Mouse (Mus musculus) embryonic facial prominence, embryonic 15.5 days (tissue): ENCODE measurements around the gene Slc24a3. TPM values are rescaled to one million over a fixed set of nuclear protein-coding genes. Genes with fewer than 3 reads are reported as not detected.

Source experiments
- ATAC-seq: fragments of 200-750 bp; cut with Nextera tagmentation; 2 replicates; pipeline ENCODE4 v1.8.0; 2017; ENCODE audit warnings: low read depth, moderate TSS enrichment; ENCODE audit not compliant: insufficient number of reproducible peaks, low FRiP score, low TSS enrichment
- H3K27ac ChIP-seq: fragments of 300-500 bp; sonication (generic); replicated peaks from 2 replicates; pipeline ENCODE4 v1.5.1; 2015; ENCODE audit warnings: mild to moderate bottlenecking, inconsistent platforms
- H3K27me3 ChIP-seq: fragments of 300-500 bp; sonication (generic); 2 replicates; pipeline ENCODE4 v1.6.1; 2015; ENCODE audit warnings: inconsistent platforms
- H3K36me3 ChIP-seq: fragments of 300-500 bp; sonication (generic); 2 replicates; pipeline ENCODE4 v1.6.1; 2015; ENCODE audit warnings: mild to moderate bottlenecking, inconsistent platforms
- H3K4me1 ChIP-seq: fragments of 300-500 bp; sonication (generic); 2 replicates; pipeline ENCODE4 v1.6.1; 2015; ENCODE audit warnings: inconsistent platforms
- H3K4me2 ChIP-seq: fragments of 300-500 bp; sonication (generic); replicated peaks from 2 replicates; pipeline ENCODE4 v1.6.1; 2015; ENCODE audit warnings: mild to moderate bottlenecking, inconsistent platforms
- H3K4me3 ChIP-seq: fragments of 300-500 bp; sonication (generic); replicated peaks from 2 replicates; pipeline ENCODE4 v1.5.1; 2015; ENCODE audit warnings: mild to moderate bottlenecking, inconsistent platforms
- H3K9ac ChIP-seq: fragments of 300-500 bp; sonication (generic); 2 replicates; pipeline ENCODE4 v1.6.1; 2015; ENCODE audit warnings: inconsistent platforms
- H3K9me3 ChIP-seq: fragments of 300-500 bp; sonication (generic); replicated peaks from 2 replicates; pipeline ENCODE4 v1.6.1; 2016; ENCODE audit warnings: inconsistent platforms
- WGBS: fragments of 180-500 bp; shearing (Covaris S2); methylation state at CpG from one replicate; pipeline ENCODE4 v1.1.7; 2015; 5-methylcytosine and 5-hydroxymethylcytosine counted together
- polyA plus RNA-seq: library from polyadenylated mRNA; unstranded; fragments of >200 nt; fragmentation: Nextera tagmentation; extraction: Ambion mirVana; gene quantifications from 2 replicates; pipeline ENCODE4 v1.2.1, GENCODE M21; 2015

Gene Slc24a3
- polyA plus RNA-seq, 1 experiment from 2014 or later: 3.4 TPM

DNA sequence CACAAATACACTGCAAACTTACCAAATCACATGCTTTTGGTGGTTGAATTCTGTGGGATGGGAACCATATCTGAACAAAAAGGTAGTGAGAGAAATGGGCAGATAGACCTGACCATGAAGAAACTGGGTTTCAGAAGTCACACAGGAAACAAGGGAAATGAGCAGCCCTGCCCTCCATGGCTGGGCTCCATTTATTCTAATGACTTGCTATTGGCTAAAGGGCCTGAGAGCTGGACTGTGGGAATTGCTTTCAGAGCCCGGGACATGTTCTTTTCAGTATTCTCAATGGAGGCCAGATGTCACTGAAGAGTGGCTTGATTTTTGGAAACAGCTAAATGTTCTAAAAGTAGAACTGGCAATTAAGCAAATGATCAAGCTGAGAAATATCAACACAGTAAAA is 120.9 kb downstream of the Slc24a3 start:
- Histone ChIP-seq H3K4me3 (no peak overlapping the region), H3K36me3 (no peaks in the 10 kb centered on the region), H3K9me3 (no peaks in the 10 kb centered on the region), H3K27me3 (no peaks in the 10 kb centered on the region), H3K27ac (no peak overlapping the region), H3K9ac (no peak overlapping the region), H3K4me2 (no peak overlapping the region), H3K4me1 (peaks cover 9% of the 10 kb centered on the region)
- ATAC-seq: no peak
- 36% methylated on average over 1 of the region's 1 CpGs for WGBS

DNA sequence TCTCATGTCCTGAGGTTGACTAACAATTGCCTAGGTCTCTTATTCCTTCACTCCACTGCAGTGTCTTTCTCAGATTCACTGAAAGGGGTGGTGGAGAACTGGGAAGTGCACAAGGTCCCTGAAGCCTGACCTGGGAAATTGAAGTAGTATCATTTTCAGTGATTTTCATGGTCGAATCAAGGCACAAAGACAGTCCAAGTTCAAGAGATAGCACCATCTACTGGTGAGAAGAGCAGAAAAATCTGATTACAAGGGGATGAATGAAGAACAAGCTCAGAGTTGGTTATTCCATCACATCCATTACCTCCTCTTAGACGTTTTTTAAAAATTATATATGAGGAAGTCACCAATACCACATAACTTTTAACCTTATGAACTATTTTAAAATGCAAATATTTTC is 123.9 kb downstream of the Slc24a3 start:
- whole genome bisulfite sequencing: 17% methylated on average over 2 of the region's 2 CpGs
- no peak overlapping the region for H3K4me2 ChIP-seq

DNA sequence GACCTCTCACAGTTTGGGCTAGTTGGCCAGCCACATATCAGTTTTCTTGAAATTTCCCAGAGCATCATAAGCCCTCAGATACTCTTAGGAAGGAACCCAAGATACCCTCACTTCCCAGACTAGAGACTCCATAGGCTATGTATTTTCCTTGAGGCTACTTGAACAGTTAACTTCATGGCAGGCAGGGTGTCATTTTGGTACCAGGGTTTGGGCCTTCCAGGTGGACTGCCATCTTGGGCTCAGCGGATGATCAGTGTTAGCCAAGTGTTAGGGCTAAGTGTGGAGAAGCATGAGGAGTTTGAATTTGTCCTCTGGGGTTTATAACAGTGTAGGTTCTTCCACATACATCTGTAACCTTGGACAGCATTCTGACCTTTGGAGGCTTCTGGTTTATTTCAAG is 124.6 kb downstream of the Slc24a3 start:
- ATAC-seq: no peak

More for the DNA sequence above, 123.9 kb downstream of the Slc24a3 start:
- no peak overlapping the region for H3K9ac ChIP-seq
- no peak overlapping the region for H3K27ac ChIP-seq
- no peaks in the 10 kb centered on the region for H3K36me3 ChIP-seq
- H3K9me3 ChIP-seq: no peaks in the 10 kb centered on the region
- peaks cover 9% of the 10 kb centered on the region for H3K4me1 ChIP-seq
- H3K27me3 ChIP-seq: no peaks in the 10 kb centered on the region
- no peak for ATAC-seq
- H3K4me3 ChIP-seq: no peak overlapping the region

DNA sequence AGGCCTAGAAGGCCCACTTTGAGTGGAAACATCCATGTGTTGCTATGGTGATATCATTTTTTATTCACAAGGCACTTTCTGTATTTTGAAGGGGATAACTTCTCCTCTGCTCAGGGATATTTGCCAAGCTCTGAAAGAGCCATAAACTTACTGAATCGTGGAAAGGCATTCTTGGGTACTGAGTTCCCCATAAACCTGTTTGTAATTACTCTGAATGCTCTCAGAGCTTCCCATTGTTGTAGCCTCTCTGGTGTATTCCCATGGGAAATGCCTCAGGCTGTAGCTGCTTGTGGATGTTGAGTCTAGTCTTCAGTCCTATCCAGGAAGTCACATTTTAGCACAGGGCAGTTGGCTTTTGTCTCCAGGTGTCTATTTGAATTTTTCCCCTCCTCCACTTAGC is 125.3 kb downstream of the Slc24a3 start:
- WGBS: 8% methylated on average over 1 of the region's 1 CpGs
- Histone ChIP-seq H3K9me3 (no peaks in the 10 kb centered on the region), H3K4me2 (no peak overlapping the region), H3K27me3 (no peaks in the 10 kb centered on the region), H3K36me3 (no peaks in the 10 kb centered on the region), H3K4me3 (no peak overlapping the region), H3K4me1 (peaks cover 9% of the 10 kb centered on the region), H3K27ac (peak overlapping the region; percentile 22; the same call in 1 of the 2 replicates), H3K9ac (no peak overlapping the region)
- peak; percentile 67 for ATAC-seq

More for the DNA sequence above, 124.6 kb downstream of the Slc24a3 start:
- H3K27ac ChIP-seq: 0 out of 2 replicates have a peak overlapping the region, but pooled peaks have one; percentile 22
- no peak overlapping the region for H3K4me3 ChIP-seq
- H3K4me1 ChIP-seq: peaks cover 9% of the 10 kb centered on the region
- WGBS: 90% methylated on average over 1 of the region's 1 CpGs
- no peaks in the 10 kb centered on the region for H3K36me3 ChIP-seq
- no peak overlapping the region for H3K4me2 ChIP-seq
- no peaks in the 10 kb centered on the region for H3K9me3 ChIP-seq
- H3K9ac ChIP-seq: no peak overlapping the region
- no peaks in the 10 kb centered on the region for H3K27me3 ChIP-seq

DNA sequence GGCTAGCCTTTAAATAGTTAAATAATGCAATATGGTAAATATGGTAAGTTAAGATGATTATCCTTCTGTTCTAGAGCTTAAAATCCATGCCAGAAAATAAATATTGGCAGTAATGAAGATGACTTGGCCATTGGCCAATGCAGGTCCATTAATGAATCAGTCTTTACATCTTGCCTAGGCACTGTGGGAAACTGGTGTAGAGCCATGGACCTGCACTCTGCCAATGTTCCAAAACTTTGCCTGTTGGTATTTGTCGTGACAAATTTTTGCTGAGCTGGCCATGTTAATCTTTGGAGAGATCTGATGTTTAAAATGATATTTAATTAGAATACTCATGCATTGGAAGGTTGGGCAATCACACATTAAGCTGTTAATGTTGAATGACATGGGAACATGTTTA is 129.4 kb downstream of the Slc24a3 start:
- Histone ChIP-seq H3K9me3 (no peaks in the 10 kb centered on the region), H3K9ac (no peak overlapping the region), H3K4me2 (no peak overlapping the region), H3K4me3 (no peak overlapping the region), H3K4me1 (peaks cover 9% of the 10 kb centered on the region), H3K27ac (no peak overlapping the region), H3K36me3 (no peaks in the 10 kb centered on the region), H3K27me3 (no peaks in the 10 kb centered on the region)
- ATAC-seq: no peak
- 70% methylated on average over 1 of the region's 1 CpGs for WGBS

DNA sequence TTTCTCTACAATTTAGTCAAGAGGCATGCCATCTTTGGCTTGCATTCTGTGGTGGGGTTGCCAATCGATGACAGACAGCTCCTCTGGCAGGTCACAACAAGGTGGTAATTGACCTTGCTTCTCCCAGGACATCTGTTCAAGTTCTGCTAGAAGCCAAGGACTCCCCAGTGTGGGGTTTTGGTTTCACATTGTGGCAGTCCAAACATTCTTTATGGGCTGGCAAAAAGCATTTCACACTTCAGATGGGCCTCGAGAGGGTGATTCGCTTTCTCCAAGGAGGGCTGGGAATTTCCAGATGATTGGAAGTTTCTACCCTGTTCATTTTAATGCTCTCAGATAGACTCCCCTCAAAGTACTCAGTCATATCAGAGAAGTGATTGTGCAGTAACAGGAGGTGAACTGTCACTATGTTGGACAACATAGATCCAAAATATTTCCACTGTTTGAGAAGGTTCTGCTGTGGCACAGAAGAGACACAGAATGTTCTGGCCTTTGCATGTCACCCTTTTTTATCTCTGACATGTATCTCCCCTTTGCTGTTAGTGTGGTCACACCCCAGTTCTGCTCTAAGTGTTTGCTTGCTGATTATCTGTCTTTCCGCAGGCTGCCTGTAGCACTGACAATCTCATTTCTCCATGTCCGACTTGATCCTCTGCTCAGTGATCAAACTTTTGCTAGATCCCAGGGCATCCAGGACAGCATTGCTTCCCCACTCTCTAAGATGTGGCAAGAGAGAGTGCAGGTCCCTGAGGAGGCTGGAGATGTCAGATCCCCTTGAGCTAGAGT is 132.6 kb downstream of the Slc24a3 start:
- H3K9me3 ChIP-seq: no peaks in the 10 kb centered on the region
- ATAC-seq: no peak
- no peak overlapping the region for H3K9ac ChIP-seq
- no peak overlapping the region for H3K4me2 ChIP-seq
- WGBS: 73% methylated on average over 5 of the region's 5 CpGs
- no peaks in the 10 kb centered on the region for H3K4me1 ChIP-seq
- no peak overlapping the region for H3K4me3 ChIP-seq
- no peaks in the 10 kb centered on the region for H3K27me3 ChIP-seq
- no peak overlapping the region for H3K27ac ChIP-seq
- H3K36me3 ChIP-seq: no peaks in the 10 kb centered on the region

DNA sequence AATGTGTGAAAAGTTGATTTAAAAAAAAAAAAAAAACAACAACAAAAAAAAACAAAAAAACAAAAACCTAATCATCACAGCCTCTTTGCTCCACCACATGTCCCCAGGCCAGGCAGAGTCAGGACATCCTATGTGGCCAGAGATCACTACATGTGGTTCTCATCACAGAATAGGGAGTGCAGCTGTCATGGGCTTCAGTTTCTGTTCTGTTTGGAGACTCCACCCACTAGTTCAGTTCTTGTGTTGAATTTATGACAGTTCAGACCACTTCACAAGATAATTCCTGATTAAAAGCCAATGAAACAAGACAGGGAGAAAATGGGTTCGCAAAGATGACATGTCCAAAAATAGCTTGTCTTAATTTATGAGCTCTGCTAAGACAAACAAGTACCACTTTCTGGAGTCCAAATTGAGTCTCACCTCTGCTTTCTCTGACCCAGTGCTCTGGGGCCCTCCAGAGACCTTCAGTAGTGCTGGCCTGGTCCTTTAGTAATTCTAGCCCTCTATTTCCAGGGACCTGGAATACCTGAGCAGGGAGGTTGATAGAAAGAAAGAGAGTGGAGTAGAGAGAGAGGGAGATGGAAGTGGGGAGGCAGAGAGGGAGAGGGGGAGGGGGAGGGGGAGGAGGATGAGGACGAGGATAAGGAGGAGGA is 139.8 kb downstream of the Slc24a3 start:
- Histone ChIP-seq H3K27ac (no peak overlapping the region), H3K4me2 (no peak overlapping the region), H3K4me3 (no peak overlapping the region), H3K9me3 (no peaks in the 10 kb centered on the region), H3K9ac (no peak overlapping the region), H3K4me1 (no peaks in the 10 kb centered on the region), H3K36me3 (no peaks in the 10 kb centered on the region), H3K27me3 (no peaks in the 10 kb centered on the region)
- no peak for ATAC-seq
- WGBS: 56% methylated on average over 2 of the region's 2 CpGs

DNA sequence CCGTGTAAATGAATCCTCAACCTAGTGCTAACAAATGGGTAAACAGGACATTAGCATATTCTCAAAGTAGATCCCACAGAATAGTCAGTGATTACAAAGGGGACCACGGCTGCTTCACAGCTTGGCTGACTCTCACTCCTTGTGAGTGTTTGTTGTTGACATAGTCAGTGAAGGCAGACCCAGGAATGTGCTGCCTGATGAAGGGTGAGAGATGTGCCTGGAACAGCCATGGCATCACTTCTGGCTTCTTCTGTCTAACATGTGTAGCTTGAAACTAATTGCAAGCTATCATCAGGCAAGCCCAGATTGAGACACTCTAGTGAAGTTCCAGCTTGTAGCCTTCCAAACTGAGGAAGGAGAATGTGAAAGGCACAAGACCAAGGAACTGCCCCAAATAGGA is 151.4 kb downstream of the Slc24a3 start:
- Histone ChIP-seq H3K9ac (no peak overlapping the region), H3K27me3 (no peaks in the 10 kb centered on the region), H3K4me2 (no peak overlapping the region), H3K4me1 (no peaks in the 10 kb centered on the region), H3K36me3 (no peaks in the 10 kb centered on the region), H3K9me3 (no peaks in the 10 kb centered on the region), H3K4me3 (no peak overlapping the region), H3K27ac (no peak overlapping the region)
- ATAC-seq: no peak
- WGBS: 58% methylated on average over 2 of the region's 2 CpGs

DNA sequence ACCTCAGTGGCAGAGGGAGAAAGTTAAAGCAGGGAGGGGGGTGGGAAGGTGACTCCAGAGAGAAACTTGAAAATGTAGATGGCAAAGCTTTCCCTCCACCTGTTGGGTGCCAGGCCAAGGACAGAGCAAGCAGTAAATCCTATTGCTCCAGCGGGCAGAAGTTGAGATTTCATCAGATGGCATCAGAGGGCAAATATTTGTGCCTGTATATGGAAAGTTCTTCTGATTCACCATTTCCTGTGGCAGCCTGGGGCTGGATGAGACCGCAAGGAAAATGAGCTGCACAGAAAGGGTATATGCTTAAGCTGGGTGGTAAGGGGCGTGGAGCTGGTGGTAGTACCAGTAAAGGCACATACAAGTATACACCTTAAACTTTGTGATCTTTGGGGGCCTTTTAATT is 153.7 kb downstream of the Slc24a3 start:
- Histone ChIP-seq H3K27ac (no peak overlapping the region), H3K9me3 (no peaks in the 10 kb centered on the region), H3K4me3 (no peak overlapping the region), H3K4me2 (no peak overlapping the region), H3K4me1 (no peaks in the 10 kb centered on the region), H3K27me3 (0 out of 2 replicates have a peak, but pooled peaks cover 3% of the 10 kb centered on the region), H3K9ac (no peak overlapping the region), H3K36me3 (no peaks in the 10 kb centered on the region)
- no peak for ATAC-seq
- WGBS: 85% methylated on average over 3 of the region's 3 CpGs

DNA sequence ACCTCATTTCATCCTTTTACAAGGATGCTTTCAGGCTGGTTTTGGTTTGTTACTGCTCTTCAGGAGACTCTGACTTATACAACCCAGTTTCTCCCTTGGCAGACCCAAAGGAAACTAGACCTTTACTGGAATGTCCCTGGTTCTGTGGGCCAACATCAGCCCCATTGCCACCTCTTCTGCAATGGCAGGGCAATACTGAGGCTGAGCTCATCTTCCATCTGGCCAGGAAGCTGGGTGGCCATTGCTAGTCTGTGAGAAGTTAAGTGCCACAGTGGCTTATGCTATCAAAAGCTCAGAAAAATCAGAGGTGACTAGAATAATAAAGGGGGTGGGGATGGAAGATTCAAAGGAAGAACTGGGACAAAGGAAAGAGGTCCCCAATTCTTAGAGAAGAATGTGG is 154.2 kb downstream of the Slc24a3 start:
- Histone ChIP-seq H3K36me3 (no peaks in the 10 kb centered on the region), H3K27ac (no peak overlapping the region), H3K27me3 (0 out of 2 replicates have a peak, but pooled peaks cover 3% of the 10 kb centered on the region), H3K4me1 (no peaks in the 10 kb centered on the region), H3K4me3 (no peak overlapping the region), H3K9me3 (no peaks in the 10 kb centered on the region), H3K4me2 (no peak overlapping the region), H3K9ac (no peak overlapping the region)
- ATAC-seq: no peak

DNA sequence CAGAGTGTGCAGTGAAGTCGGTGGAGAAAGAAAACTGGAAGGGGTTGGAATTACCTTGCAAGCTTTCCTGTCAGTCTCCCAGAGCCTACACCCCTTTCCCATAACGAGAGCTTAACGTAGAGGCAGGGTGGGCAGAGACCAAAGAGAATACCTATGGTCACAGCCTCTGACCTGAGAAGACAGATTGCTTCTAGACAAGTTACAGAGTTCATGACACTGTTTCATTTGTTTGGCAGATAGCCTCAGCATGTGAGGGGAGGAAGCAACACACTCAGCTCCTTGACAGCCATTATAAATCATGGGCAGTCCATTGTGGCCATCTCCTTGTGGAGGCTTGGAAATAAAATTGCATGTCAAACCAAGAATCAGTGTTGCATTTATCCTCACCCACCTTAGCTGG is 156.9 kb downstream of the Slc24a3 start:
- no peaks in the 10 kb centered on the region for H3K9me3 ChIP-seq
- 71% methylated on average over 3 of the region's 3 CpGs for WGBS
- H3K36me3 ChIP-seq: no peaks in the 10 kb centered on the region
- H3K4me1 ChIP-seq: no peaks in the 10 kb centered on the region
- H3K4me3 ChIP-seq: no peak overlapping the region
- peaks cover 6% of the 10 kb centered on the region; the same call in 1 of the 2 replicates for H3K27me3 ChIP-seq
- no peak overlapping the region for H3K9ac ChIP-seq
- no peak overlapping the region for H3K4me2 ChIP-seq
- no peak overlapping the region for H3K27ac ChIP-seq
- ATAC-seq: no peak
